Mouse (Mus musculus): ENCODE measurements at regions not wholly inside any gene's neighbourhood (a gene's known extent, or its start where the extent isn't known, plus 50 kb on each side); places are given as distances from the start of the nearest gene placed in this dataset.

GRCm38 (mm10) chr4:83166867-83167814, 115.0 kb upstream of the Frem1 start:
- no peak for DNase-seq (ENCODE audit: low spot score)

GRCm38 (mm10) chr4:83146740-83147139, 94.6 kb upstream of the Frem1 start:
- no peak for DNase-seq (ENCODE audit: low spot score)

DNA sequence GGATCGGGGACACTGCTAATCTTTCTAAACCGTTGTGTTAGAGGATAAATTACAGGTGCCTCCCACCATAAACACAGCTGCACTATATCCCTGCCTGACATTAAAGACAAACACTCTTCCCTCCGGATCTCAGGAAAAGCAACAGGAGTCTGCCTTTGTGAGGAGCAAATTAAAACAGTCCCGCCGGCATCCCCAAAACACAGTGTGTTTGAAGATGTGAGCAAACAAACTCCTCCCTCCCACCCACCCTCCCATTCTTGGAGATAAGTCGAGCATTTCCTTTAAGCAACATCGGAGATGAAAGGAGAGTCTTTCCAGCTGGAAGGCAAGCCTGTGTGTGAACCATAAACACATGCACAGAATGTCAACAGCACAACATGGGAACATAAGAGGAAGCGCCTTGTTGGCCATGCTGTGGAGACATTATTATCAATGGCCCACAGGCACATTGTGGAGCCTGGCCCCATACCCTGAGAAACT, 93.6 kb upstream of the Frem1 start:
- DNase-seq (ENCODE audit: low spot score): peak; percentile 27

GRCm38 (mm10) chr4:83144781-83145517, 92.8 kb upstream of the Frem1 start:
- DNase-seq (ENCODE audit: low spot score): no peak

DNA sequence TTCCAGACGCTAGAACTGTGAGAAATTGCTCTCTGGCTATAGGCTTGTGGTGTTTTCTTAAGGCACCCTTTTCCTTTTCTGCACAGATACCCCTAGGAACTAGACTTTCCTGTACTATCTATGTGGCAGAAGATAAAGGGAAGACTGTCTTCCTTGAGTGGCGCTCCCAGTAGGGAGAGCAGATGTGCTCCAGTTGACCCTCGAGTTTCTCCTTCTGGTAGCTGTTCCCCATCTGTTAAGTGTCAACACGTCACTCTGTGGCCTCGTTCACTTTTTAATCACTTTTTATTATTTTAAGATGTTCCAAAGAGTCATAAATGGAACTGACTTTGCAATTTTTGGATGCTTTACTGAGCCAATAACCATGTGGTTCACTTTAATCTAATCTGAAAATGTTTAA, 89.6 kb upstream of the Frem1 start:
- DNase-seq (ENCODE audit: low spot score): no peak

DNA sequence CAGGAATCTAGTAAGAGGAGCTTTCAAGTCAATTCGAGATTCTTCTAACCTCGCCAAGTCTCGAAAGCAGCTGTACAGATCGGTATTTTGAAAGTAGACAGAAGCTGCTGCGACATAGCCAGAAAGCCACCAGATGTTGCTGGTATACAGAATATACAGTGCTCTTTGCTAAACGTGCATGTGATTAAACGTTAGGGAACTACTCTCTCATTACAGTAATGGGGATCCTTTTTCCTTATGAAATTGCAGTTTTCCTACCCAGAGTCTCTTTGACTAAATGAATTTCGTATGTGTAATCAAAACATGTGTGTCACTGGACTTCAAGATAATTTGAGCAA, 70.5 kb upstream of the Frem1 start:
- DNase-seq (ENCODE audit: low spot score): no peak

- no peak for DNase-seq (ENCODE audit: low spot score)
These were observed 70.0 kb upstream of the Frem1 start for GRCm38 (mm10) chr4:83122003-83122667.

DNA sequence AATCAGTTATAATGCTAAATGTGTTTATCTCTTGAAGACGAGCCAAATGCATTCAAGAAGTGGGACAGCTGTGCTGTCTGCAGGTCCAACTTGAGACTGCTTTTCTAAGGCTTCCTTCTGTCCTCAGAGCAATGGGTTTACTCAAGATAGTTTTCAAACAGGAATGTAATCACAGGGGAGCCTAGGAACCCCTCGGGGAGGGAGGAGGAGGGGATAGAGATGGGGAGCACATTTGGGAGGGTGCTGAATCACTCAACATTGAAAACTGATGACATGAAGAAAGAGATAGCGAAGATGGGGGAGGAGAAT, 56.5 kb upstream of the Frem1 start:
- no peak for DNase-seq (ENCODE audit: low spot score)

DNA sequence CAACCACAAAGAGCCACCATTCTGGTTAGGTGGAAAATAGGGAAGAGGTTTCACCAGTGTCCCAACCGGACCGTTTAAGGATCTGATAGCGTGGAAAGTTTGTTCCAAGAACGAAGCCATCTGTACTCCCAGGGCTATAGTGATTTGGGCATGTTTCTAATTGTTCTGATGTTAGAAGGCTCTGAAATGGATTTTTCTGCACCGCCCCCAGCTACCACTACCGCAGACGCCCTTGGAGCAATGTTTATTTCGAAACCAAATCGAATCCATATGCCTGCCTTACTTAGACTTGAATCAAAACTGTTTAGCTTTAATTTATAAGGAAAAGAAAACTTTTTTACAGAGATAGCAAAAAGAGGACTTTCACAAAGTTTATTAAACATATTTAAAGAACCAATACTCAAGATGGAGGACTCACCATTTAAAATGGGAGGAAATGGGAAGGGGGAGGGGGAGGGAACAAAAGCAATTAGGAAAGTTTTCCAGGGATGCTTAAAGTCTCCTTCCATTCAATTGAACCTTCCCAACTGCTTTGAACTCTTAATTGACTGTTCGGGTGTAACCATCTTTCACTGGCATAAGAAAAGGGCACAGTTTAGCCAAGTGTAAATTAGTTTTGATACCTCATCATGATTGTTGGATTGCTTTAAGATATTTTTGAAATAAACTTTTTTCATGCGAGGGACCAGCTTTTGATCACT, 56.0 kb upstream of the Frem1 start:
- DNase-seq (ENCODE audit: low spot score): no peak

- DNase-seq (ENCODE audit: low spot score): no peak
These were observed 55.0 kb upstream of the Frem1 start for GRCm38 (mm10) chr4:83107161-83107560.

- DNase-seq (ENCODE audit: low spot score): no peak
These were observed 52.0 kb upstream of the Frem1 start for GRCm38 (mm10) chr4:83104045-83104681.

DNA sequence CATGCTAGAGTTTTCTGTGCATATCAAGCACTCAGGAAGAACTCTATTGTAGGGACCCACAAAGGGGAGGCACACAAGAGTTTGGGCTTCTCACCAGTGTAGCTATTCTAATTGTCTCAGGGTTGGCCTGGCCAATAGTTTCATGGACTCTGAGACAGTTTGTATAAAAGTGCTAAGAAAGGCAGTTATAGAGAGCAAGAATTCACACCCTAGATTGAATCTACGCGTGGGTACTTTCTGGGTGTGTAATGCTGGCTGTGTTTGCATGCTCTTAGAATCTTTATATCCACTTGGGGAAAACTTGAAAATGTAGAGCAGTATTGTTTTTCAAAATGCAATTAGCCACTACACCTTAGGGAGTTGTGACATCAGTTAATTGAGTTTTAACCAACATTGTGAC, 50.8 kb upstream of the Frem1 start:
- no peak for DNase-seq (ENCODE audit: low spot score)

DNA sequence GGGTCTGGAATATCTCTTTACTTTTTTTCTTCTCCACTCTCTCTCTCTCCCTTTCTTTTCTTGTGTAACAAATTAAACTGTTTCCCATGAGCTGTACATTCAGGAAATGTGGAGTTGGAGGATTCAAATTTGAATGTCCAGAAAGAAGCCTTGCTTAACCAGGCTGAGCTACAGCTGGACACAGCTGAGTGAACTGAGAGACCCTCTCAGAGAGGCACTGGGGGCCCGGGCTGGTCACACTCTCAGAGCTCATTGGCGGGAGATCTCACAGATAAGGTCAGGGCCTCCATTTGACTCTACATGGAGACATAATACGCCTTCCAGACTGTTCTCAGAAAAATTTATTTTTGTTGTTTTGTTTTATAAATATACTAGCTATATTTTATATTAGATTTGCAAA, 49.9 kb upstream of the Frem1 start:
- DNase-seq (ENCODE audit: low spot score): no peak
